Mouse (Mus musculus) heart, postnatal 4 days (tissue): Measurements from ENCODE around the gene Olfr126. TPM values are rescaled to one million over a fixed set of nuclear protein-coding genes. Genes with fewer than 3 reads are reported as not detected.

Experiments used
- DNase-seq: peaks from one replicate; pipeline ENCODE4 v3.0.0; 2021
- total RNA-seq, 2 experiments: library from RNA; stranded (reverse); gene quantifications; 2 replicates each; pipeline ENCODE4 v1.2.3; 2021

Olfr126 gene
- total RNA-seq, result not detected

DNA sequence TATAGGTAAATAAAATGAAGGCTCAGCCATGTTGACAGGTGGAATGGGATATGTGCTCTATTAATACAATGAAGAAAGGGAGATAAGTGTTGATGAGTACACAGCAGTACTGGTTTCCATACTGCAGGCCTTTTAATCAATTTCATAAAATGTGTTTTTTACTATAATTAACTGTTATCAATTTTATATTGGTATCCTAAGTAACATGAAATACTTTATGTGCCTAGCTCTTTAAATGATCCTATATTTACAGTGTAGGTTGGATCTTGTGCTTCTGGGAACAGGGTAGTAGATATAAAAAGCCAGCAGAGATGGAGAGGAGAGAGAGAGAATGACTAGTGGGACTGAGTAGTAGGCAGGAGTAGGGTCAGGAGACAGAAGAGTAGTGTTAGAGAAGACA lies at the start of gene Olfr126:
Gene Olfr126 (plus strand): TSS at position 301 of the 400 bp plus-strand sequence.
- no peak for DNase-seq

DNA sequence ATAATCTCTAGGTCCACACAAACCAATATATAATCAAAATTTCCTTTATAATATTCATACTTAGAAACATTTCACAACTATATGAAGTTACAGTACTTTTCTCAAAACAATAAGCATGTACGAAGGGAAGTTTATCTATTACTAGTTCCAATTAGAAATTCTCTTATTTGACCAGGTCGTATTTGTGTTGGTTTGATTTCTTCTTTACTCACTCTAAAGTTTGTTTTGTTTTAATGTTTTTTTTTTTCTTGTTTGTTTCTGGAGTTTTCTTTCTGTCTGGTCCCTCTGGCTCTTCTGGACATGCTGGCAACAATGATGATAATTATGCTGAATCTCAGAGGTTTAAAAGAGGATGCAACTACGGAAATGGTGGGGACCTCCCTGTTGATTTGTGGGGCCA lies 47.7 kb upstream of the Olfr126 start, which contains the start of gene Olfr124:
Gene Olfr124 (plus strand): TSS at position 301 of the 400 bp plus-strand sequence.
- DNase-seq, result no peak

DNA sequence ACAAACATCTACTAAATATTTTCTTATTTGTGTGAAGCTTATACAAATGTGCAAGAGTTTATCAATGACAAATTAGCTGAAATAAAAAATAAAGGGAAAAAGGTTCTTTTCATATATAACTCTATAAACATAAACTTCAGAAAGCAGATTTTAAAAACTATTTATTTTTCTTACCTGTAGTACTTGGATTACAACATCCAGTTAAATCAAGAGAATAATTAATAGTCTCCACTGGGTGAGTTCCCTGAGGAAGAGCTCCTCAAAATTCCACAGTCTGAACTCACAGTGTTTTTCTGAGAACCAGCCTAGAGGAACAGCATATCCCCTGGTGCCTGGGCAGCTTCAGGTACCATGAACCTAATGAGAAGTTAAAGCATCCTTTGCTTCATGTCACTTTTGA lies 14.6 kb upstream of the Olfr126 start, which contains the start of gene Olfr125:
Gene Olfr125 (plus strand): TSS at position 301 of the 400 bp plus-strand sequence.
- DNase-seq, result no peak

DNA sequence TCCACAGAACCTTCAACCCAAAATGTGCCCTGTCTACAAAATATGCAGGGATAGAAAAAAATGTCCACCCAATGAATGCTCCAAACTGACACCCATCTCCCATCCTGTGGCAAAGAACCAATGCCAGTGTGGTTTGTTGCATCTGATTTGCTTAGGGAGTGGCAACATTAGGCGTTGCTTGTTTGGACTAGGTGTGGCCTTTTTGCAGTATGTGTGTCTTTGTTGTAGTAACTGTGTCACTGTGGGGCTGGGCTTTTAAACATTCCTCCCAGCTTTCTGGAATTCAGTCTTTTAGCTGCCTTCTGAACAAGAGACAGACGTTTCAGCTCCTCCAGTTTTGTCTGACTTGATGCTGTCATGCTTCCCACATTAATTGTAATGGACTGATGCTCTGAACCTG lies 16.6 kb downstream of the Olfr126 start:
- DNase-seq, result no peak

DNA sequence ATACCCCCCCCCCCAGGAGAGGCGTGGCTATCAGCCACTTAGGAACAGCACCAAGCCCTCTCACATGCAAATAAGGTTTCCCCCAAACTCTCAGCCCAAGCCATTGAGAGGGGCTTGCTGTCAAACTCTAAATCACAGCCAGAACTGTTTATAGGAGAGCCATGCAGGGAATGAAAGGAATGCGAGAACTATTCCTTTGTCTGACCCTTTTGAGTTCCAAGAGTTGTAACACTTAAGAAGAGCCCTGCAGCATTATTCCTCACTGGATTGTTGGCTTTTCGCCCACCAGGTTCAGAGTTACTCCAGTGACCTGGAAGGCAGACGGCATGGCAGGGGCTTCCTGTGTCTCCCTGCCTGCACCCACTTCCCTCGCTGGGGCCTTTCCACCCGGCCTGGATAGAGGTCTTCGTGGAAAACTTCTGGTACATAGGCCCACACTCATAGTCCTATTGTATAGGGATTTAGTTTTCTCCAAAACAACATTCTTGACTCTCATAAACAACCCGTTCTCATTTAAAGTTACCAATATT lies 22.5 kb downstream of the Olfr126 start:
- DNase-seq, result no peak

DNA sequence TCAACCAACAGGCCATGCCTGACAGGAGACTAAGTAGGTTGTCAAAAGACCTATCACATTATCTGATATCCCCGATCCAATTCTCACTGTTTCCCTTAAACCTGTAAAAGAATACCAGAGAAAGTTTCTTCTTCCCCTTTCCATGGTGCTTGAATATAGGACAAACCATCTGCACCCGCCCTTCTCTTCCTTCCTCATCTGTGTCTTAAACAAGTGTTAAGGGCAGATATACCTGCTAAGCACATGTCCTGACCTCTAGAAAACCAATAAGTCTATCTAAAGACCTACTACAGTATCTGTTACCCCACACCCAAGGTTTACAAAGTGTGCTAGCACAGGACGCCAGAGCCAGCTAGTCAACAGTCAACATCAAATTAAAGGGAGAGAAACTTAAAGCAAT lies 26.5 kb downstream of the Olfr126 start:
- no peak for DNase-seq

DNA sequence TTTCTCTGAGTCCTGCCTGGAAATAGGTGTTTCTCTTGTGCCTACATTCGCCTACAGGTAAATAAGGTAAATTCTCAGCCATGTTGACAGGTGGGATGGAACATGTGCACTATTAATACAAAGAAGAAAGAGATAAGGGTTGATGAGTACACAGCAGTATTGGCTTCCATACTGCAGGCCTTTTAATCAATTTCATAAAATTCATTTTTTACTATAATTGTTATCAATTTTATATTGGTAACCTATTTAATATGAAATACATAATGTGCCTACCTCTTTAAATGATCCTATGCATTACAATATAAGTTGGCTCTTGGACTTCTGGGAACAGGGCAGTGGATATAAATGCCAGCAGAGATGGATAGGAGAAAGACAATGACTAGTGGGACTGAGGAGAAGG lies 52.9 kb downstream of the Olfr126 start, which contains the start of gene Olfr127:
Gene Olfr127 (plus strand): TSS at position 301 of the 400 bp plus-strand sequence.
- DNase-seq, result no peak

Other genes starting within 250 kb of the Olfr126 start
- gene Olfr115, start 220.4 kb upstream of the Olfr126 start, total RNA-seq, result not detected
- not detected for gene Olfr116, start 220.3 kb upstream of the Olfr126 start, total RNA-seq
- not detected for gene Olfr117, start 183.7 kb upstream of the Olfr126 start, total RNA-seq
- not detected for gene Olfr118, start 180.5 kb upstream of the Olfr126 start, total RNA-seq
- not detected for gene Olfr119, start 150.9 kb upstream of the Olfr126 start, total RNA-seq
- gene Olfr120, start 125.7 kb upstream of the Olfr126 start, total RNA-seq, result not detected
- gene Olfr121, start 98.6 kb upstream of the Olfr126 start, total RNA-seq, result not detected
- not detected for gene Olfr122, start 78.9 kb upstream of the Olfr126 start, total RNA-seq
- not detected for gene Olfr123, start 54.0 kb upstream of the Olfr126 start, total RNA-seq
- gene Olfr124, start 47.6 kb upstream of the Olfr126 start, total RNA-seq, result not detected
- gene Olfr125, start 14.5 kb upstream of the Olfr126 start, total RNA-seq, result not detected
- gene Olfr127, start 53.0 kb downstream of the Olfr126 start, total RNA-seq, result not detected
- gene Olfr128, start 73.1 kb downstream of the Olfr126 start, total RNA-seq, result not detected
- not detected for gene Olfr761, start 105.6 kb downstream of the Olfr126 start, total RNA-seq
- not detected for gene Olfr129, start 212.6 kb downstream of the Olfr126 start, total RNA-seq
- not detected for gene Olfr130, start 216.4 kb downstream of the Olfr126 start, total RNA-seq
- not detected for gene Olfr131, start 241.2 kb downstream of the Olfr126 start, total RNA-seq